Mouse (Mus musculus) T-cell, adult 2 months (primary cell): ENCODE data around the gene Chmp1a.

Experiments
- DNase-seq: peaks from one replicate; pipeline ENCODE4 v3.0.0; 2022; ENCODE audit warnings: low spot score

Chmp1a gene

DNA sequence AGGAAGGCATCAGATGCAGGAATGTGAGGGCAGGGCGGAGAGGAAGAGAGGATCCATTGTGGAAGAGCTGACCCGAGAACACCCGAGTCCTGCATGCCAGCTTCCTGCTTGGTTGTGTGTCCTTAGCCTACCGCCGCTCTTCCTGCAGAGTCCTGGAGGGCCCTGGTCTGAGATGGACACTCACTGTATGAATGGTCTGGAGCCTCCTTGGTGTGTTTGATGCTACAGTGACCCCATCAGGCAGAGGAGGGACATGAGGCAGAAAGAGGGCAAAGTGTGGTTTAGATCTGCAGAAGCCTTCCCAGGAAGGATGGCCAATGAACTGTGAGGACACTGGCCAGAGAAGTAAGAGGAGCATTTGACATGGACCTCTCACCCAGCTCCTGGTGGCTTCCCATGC, 57.4 kb downstream of the Chmp1a start:
- no peak for DNase-seq
